In the genomic region with DNA sequence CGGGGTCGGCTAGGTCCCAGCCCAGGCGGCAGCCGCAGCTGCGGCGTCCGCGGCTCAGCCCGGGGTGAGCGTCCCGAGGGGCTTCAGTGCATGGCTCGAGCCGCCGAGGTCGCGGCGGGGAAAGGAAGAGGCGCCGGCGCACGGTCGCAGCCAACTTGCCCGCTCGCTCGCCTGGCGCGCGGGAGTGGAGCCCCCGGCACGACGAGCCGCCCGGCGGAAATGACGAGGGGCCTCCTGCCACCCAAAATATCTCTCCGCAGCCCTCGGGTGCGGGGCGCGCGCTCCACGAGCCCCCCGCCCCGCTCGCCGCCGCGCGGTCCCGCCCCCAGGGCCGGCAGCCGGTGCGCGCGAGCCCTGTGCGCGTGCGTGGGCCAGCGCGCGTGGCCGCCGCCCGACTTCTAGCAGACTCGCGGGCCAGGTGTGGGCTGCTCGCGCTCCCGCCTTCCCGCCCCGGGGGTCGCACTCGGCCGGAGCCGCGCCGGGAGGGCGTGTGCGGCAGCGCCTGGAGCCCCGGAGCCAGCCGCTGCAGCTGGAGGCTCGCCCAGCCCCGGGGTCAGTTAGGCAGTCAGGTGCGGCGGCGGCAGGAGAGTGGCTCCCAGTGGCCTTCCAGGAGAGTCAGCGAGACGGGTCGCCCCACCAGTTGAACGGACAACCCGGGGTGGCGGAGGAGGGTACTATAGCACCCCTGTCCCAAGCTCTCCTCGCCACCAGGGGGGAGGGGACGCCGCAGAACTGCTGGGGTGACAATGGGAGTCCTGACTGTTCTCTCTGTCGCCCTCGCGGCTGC, we compare ENCODE assay signal across 8 mouse cellular contexts. TPM values are rescaled to one million over a fixed set of nuclear protein-coding genes. Genes with fewer than 3 reads are reported as not detected.
DNase-seq lines count a peak whose midpoint lies in the region; ATAC-seq lines count a peak whose summit lies in the region.

TSS of gene Cnksr2 (minus strand) at position 238 of the 787 bp plus-strand sequence.

- DNase-seq in urinary bladder, adult 2 months (ENCODE audit: low spot score): peak; percentile 23
- DNase-seq in urinary bladder, postnatal 4 days (ENCODE audit: low spot score in 2 of 2): no peak
- peak; percentile 45 for DNase-seq in embryo, embryonic 10.5 days (ENCODE audit: low spot score)
- peak; percentile 44 for DNase-seq in layer of hippocampus, adult 9-11 months
- DNase-seq in right cerebral cortex, postnatal 14 days: peak; percentile 58
- DNase-seq in urinary bladder, postnatal 10 days (ENCODE audit: low spot score): no peak

- no peaks in the 10 kb centered on the region for H3K4me1 ChIP-seq in heart, embryonic 15.5 days (replicated peaks)
- no peaks in the 10 kb centered on the region for H3K4me1 ChIP-seq in lung, embryonic 15.5 days

- H3K36me3 ChIP-seq in heart, embryonic 15.5 days: no peaks in the 10 kb centered on the region
- H3K36me3 ChIP-seq in lung, embryonic 15.5 days: no peaks in the 10 kb centered on the region

- H3K27ac ChIP-seq in heart, embryonic 15.5 days: no peak within 1 kb of the TSS
- H3K27ac ChIP-seq in lung, embryonic 15.5 days: peak within 1 kb of the TSS; percentile 44

- no peaks in the 10 kb centered on the region for H3K9me3 ChIP-seq in heart, embryonic 15.5 days (replicated peaks)
- H3K9me3 ChIP-seq in lung, embryonic 15.5 days: no peaks in the 10 kb centered on the region

- H3K4me3 ChIP-seq in heart, embryonic 15.5 days: peak within 1 kb of the TSS; percentile 63
- H3K4me3 ChIP-seq in lung, embryonic 15.5 days: peak within 1 kb of the TSS; percentile 57

- peak; percentile 50; the same call in 1 of the 2 replicates for ATAC-seq in heart, embryonic 15.5 days (replicated peaks; ENCODE audit: insufficient number of reproducible peaks, insufficient read depth, low FRiP score, low read depth)
- ATAC-seq in lung, embryonic 15.5 days (ENCODE audit: borderline replicate concordance, extremely low read depth, low FRiP score, low TSS enrichment): peak; percentile 79

- WGBS in heart, embryonic 15.5 days: 16% methylated on average over 66 of the region's 99 CpGs
- 12% methylated on average over 69 of the region's 99 CpGs for WGBS in lung, embryonic 15.5 days

- H3K9ac ChIP-seq in heart, embryonic 15.5 days: peak within 1 kb of the TSS; percentile 46
- H3K9ac ChIP-seq in lung, embryonic 15.5 days: peak within 1 kb of the TSS; percentile 52

- H3K4me2 ChIP-seq in heart, embryonic 15.5 days: peak within 1 kb of the TSS; percentile 90
- peak within 1 kb of the TSS; percentile 75 for H3K4me2 ChIP-seq in lung, embryonic 15.5 days

- H3K27me3 ChIP-seq in heart, embryonic 15.5 days: 0 out of 2 replicates have a peak, but pooled peaks cover 2% of the 10 kb centered on the region
- no peaks in the 10 kb centered on the region; the same call in 1 of the 2 replicates for H3K27me3 ChIP-seq in lung, embryonic 15.5 days

RNA-seq across cellular contexts. Expression of gene Cnksr2, which starts in this region (rescaled TPM):
- 0.52 and 0.74 TPM in 2 replicates for polyA plus RNA-seq in urinary bladder, adult 2 months (2012; rRNA removed)
- polyA plus RNA-seq in heart, embryonic 15.5 days (2015; fragmentation: Nextera tagmentation; extraction: Ambion mirVana): 0.15 and 0.76 TPM in 2 replicates
- polyA plus RNA-seq in lung, embryonic 15.5 days (2015; fragmentation: Nextera tagmentation; extraction: Ambion mirVana): 2.5 and 2.6 TPM in 2 replicates

Comparison
In these comparisons a context has a peak if more than half of its experiments do, and no peak if none do; other contexts are left out.
1. Peak in DNase-seq in urinary bladder, adult 2 months; RNA of the gene not detected or under 1 TPM.
2. Peak in ATAC-seq, H3K4me3 ChIP-seq, H3K9ac ChIP-seq and H3K4me2 ChIP-seq in heart, embryonic 15.5 days; RNA of the gene not detected or under 1 TPM.
3. DNase-seq: peak in embryo, embryonic 10.5 days (single experiment), layer of hippocampus, adult 9-11 months (single experiment) and right cerebral cortex, postnatal 14 days (single experiment); none in urinary bladder, postnatal 4 days (0 of 2) and urinary bladder, postnatal 10 days (single experiment).